Mouse (Mus musculus): ENCODE data around the gene Mylpf. TPM values are rescaled to one million over a fixed set of nuclear protein-coding genes. Genes with fewer than 3 reads are reported as not detected.
"Not testable (repeated sequence)": the region's sequence is repeated elsewhere in the genome, so short reads cannot be mapped to it uniquely, and the experiment has no call there.

Gene Mylpf
- total and polyA plus RNA-seq, 3 experiments, result 3.0 to 5.2 (median 3.2) TPM

DNA sequence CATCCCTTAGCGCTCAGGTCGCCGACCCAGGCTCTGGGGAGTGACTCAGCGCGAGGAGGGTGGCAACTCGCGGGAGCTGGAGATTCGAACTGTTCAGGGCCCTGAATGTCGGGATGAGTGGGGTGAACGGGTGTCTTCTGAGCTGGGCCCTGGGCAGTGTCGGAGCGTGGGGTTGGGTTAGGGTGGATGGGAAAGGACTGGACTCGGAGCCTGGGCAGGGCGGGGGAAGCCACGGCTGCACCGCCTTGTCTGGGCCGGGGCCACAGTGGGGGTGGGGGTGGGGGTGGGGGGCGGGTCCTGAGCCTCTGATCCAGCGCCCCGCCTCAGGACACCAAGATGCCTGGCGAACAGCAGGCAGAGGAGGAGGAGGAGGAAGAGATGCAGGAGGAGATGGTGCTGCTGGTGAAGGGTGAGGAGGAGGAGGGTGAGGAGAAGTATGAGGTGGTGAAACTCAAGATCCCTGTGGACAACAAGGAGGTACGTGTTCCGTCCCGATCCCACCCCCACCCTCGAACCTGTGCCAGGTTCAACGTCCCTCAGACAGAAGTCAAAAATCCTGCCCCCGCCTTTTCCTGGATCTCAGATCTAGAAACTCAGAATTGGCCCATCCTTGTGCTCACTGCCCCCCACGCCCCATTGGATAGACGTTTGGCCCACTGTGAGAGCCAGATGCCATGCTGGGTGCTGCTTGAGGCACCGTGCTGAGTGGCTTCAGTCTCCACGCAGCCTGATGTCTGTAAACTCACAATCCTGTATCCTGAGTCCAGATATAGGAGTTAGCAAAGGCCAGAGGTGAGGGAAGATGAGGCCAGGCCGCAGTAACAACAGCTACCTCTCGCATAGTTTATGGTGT lies 36.2 kb downstream of the Mylpf start:
- peaks cover 23 to 41% of the 10 kb centered on the region in 2 experiments for H3K36me3 ChIP-seq (replicated peaks in 1 of 2; ENCODE audit: control insufficient read depth in 1 of 2, insufficient read depth in 1 of 2, low read length in 1 of 2)
- peak overlapping the region; percentile 53 for H3K4me2 ChIP-seq (ENCODE audit: insufficient read depth, low read depth, poor library complexity, severe bottlenecking)
- dilution Hi-C loops (cut with MboI; ENCODE audit: extremely low pct_ligation_motif_present, extremely low pct_unique_long_range_greater_than_20kb, low sequenced_read_pairs) (no loop called here), in situ Hi-C loops (cut with MboI; ENCODE audit: low pct_ligation_motif_present, low pct_unique_long_range_greater_than_20kb, low sequenced_read_pairs) (no loop called here)
- peak overlapping the region; percentile 68 for H3K27ac ChIP-seq (ENCODE audit: insufficient read depth, low read depth)
- H3K9ac ChIP-seq (ENCODE audit: insufficient read depth, low read depth), result peak overlapping the region; percentile 99
- H3K4me1 ChIP-seq (ENCODE audit: control insufficient read depth in 1 of 2, insufficient read depth in 2 of 2), result peaks cover 14 to 40% of the 10 kb centered on the region in 2 experiments
- DNase-seq (ENCODE audit: extremely low read depth), result no peak
- no peak for TF ChIP-seq MXI1 (IDR thresholded peaks at IDR 0.05; ENCODE audit: low read depth, low read length)
- no peak for TF ChIP-seq HCFC1 (IDR thresholded peaks at IDR 0.05; ENCODE audit: low read depth, low read length)
- no peak for TF ChIP-seq ZC3H11A (IDR thresholded peaks at IDR 0.05; ENCODE audit: low read depth, low read length)
- no peak for TF ChIP-seq RCOR1 (conservative IDR thresholded peaks at IDR 0.05; ENCODE audit: low read depth, low read length)
- TF ChIP-seq UBTF (IDR thresholded peaks at IDR 0.05; ENCODE audit: low read depth, low read length), result no peak
- no peak for TF ChIP-seq JUN (IDR thresholded peaks at IDR 0.05; ENCODE audit: insufficient read depth, low read depth, low read length)
- no peak for TF ChIP-seq SMC3 (IDR thresholded peaks at IDR 0.05; ENCODE audit: low read depth, low read length)
- no peak for TF ChIP-seq CHD1 (IDR thresholded peaks at IDR 0.05; ENCODE audit: low read depth, low read length)
- no peak for TF ChIP-seq GABPA (IDR thresholded peaks at IDR 0.05; ENCODE audit: insufficient replicate concordance, low read depth, low read length)
- TF ChIP-seq MEF2A (IDR thresholded peaks at IDR 0.05; ENCODE audit: borderline replicate concordance, low read depth, low read length), result no peak
- no peak for TF ChIP-seq MAFK (IDR thresholded peaks at IDR 0.05; ENCODE audit: insufficient replicate concordance, low read length)
- peaks cover 4% of the 10 kb centered on the region for H3K79me2 ChIP-seq (replicated peaks; ENCODE audit: control insufficient read depth, extremely low read depth, insufficient read depth, poor library complexity, severe bottlenecking)
- H3K27me3 ChIP-seq (replicated peaks), result no peaks in the 10 kb centered on the region
- H3K4me3 ChIP-seq (replicated peaks in 1 of 3; ENCODE audit: low read depth in 2 of 3, low read length in 2 of 3, poor library complexity in 1 of 3), result peak overlapping the region; percentile 76 to 90 (median 82)
- H3K9me3 ChIP-seq (replicated peaks; ENCODE audit: low read length), result peaks cover 3% of the 10 kb centered on the region

DNA sequence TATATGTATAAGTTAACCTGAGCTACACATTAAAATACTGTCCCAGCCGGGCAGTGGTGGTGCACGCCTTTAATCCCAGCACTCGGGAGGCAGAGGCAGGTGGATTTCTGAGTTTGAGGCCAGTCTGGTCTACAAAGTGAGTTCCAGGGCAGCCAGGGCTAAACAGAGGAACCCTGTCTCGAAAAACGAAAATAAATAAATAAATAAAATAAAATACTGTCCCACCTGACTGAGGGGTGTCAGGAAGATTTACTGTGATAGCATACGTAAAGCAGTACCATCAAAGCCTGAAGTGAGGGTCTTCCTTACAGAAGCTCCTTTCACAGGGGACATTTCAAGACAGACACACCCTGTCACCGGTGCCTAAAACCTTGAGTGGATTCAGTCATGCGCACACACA lies 41.8 kb downstream of the Mylpf start:
- H3K27ac ChIP-seq (ENCODE audit: insufficient read depth, low read depth); H3K27me3 ChIP-seq (replicated peaks); dilution Hi-C loops (cut with MboI; ENCODE audit: extremely low pct_ligation_motif_present, extremely low pct_unique_long_range_greater_than_20kb, low sequenced_read_pairs); DNase-seq (ENCODE audit: extremely low read depth); H3K79me2 ChIP-seq (replicated peaks; ENCODE audit: control insufficient read depth, extremely low read depth, insufficient read depth, poor library complexity, severe bottlenecking); H3K9me3 ChIP-seq (replicated peaks; ENCODE audit: low read length); in situ Hi-C loops (cut with MboI; ENCODE audit: low pct_ligation_motif_present, low pct_unique_long_range_greater_than_20kb, low sequenced_read_pairs); H3K4me3 ChIP-seq (replicated peaks in 1 of 3; ENCODE audit: low read depth in 2 of 3, low read length in 2 of 3, poor library complexity in 1 of 3); H3K4me2 ChIP-seq (ENCODE audit: insufficient read depth, low read depth, poor library complexity, severe bottlenecking); H3K9ac ChIP-seq (ENCODE audit: insufficient read depth, low read depth): not testable (repeated sequence)
- peaks cover 16 to 67% of the 10 kb centered on the region in 2 experiments for H3K4me1 ChIP-seq (ENCODE audit: control insufficient read depth in 1 of 2, insufficient read depth in 2 of 2)
- peaks cover 26 to 62% of the 10 kb centered on the region in 2 experiments for H3K36me3 ChIP-seq (replicated peaks in 1 of 2; ENCODE audit: control insufficient read depth in 1 of 2, insufficient read depth in 1 of 2, low read length in 1 of 2)

DNA sequence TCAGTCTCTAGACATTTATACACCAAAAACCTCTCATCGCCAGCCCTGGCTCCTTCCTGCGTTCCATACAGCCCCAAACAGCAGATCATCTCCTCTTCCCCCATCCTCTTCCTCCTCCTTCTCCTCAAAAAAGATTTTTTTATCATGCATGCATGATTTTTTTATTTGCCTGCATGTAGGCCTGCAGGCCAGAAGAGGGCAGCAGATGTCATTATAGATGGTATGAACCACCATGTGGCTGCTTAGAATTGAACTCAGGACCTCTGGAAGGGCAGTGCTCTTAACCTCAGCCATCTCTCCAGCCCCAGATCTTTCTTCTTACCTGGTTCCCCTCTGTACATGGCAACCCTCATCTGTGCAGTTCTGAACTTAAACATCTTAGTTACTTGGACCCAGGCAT lies 43.7 kb downstream of the Mylpf start:
- peak; percentile 56 for DNase-seq (ENCODE audit: extremely low read depth)
- Histone ChIP-seq H3K27me3 (replicated peaks) (no peaks in the 10 kb centered on the region), H3K9me3 (replicated peaks; ENCODE audit: low read length) (no peaks in the 10 kb centered on the region), H3K9ac (ENCODE audit: insufficient read depth, low read depth) (no peak overlapping the region), H3K27ac (ENCODE audit: insufficient read depth, low read depth) (no peak overlapping the region), H3K4me1 (ENCODE audit: control insufficient read depth in 1 of 2, insufficient read depth in 2 of 2) (peaks cover 6 to 57% of the 10 kb centered on the region in 2 experiments; a peak in 2 of 4 replicates), H3K4me3 (replicated peaks in 1 of 3; ENCODE audit: low read depth in 2 of 3, low read length in 2 of 3, poor library complexity in 1 of 3) (no peak overlapping the region), H3K4me2 (ENCODE audit: insufficient read depth, low read depth, poor library complexity, severe bottlenecking) (no peak overlapping the region), H3K36me3 (replicated peaks in 1 of 2; ENCODE audit: control insufficient read depth in 1 of 2, insufficient read depth in 1 of 2, low read length in 1 of 2) (peaks cover 31 to 62% of the 10 kb centered on the region in 2 experiments), H3K79me2 (replicated peaks; ENCODE audit: control insufficient read depth, extremely low read depth, insufficient read depth, poor library complexity, severe bottlenecking) (no peaks in the 10 kb centered on the region)
- in situ Hi-C loops (cut with MboI; ENCODE audit: low pct_ligation_motif_present, low pct_unique_long_range_greater_than_20kb, low sequenced_read_pairs) (no loop called here), dilution Hi-C loops (cut with MboI; ENCODE audit: extremely low pct_ligation_motif_present, extremely low pct_unique_long_range_greater_than_20kb, low sequenced_read_pairs) (no loop called here)
- TF ChIP-seq TCF12 (IDR thresholded peaks at IDR 0.05; ENCODE audit: low read depth, low read length) (no peak), ZNF384 (IDR thresholded peaks at IDR 0.05; ENCODE audit: low read depth, low read length) (peak; percentile 77), JUN (IDR thresholded peaks at IDR 0.05; ENCODE audit: insufficient read depth, low read depth, low read length) (no peak), IRF4 (IDR thresholded peaks at IDR 0.05; ENCODE audit: low read depth, low read length) (no peak), HCFC1 (IDR thresholded peaks at IDR 0.05; ENCODE audit: low read depth, low read length) (no peak), MYC (IDR thresholded peaks at IDR 0.05; ENCODE audit: low read depth, low read length) (peak; percentile 95), ETS1 (conservative IDR thresholded peaks at IDR 0.05; ENCODE audit: low read depth, low read length) (no peak), USF1 (IDR thresholded peaks at IDR 0.05; ENCODE audit: low read depth, low read length) (no peak), ZC3H11A (IDR thresholded peaks at IDR 0.05; ENCODE audit: low read depth, low read length) (no peak), MAFK (IDR thresholded peaks at IDR 0.05; ENCODE audit: insufficient replicate concordance, low read length) (no peak), KAT2A (IDR thresholded peaks at IDR 0.05; ENCODE audit: insufficient replicate concordance, low read length) (no peak), RCOR1 (conservative IDR thresholded peaks at IDR 0.05; ENCODE audit: low read depth, low read length) (no peak), CHD2 (IDR thresholded peaks at IDR 0.05; ENCODE audit: low read length) (no peak), POLR2A (IDR thresholded peaks at IDR 0.05; ENCODE audit: low read depth, low read length) (no peak), CHD1 (IDR thresholded peaks at IDR 0.05; ENCODE audit: low read depth, low read length) (no peak), CTCF (conservative IDR thresholded peaks at IDR 0.05 in 1 of 2, IDR thresholded peaks at IDR 0.05 in 1 of 2; ENCODE audit: low read depth in 2 of 2, low read length in 2 of 2) (peak; percentile 38 to 69), MAZ (IDR thresholded peaks at IDR 0.05; ENCODE audit: low read depth, low read length) (no peak), POLR2AphosphoS2 (IDR thresholded peaks at IDR 0.05; ENCODE audit: low read depth, low read length) (no peak)

All from CH12.LX (cell line).